Mouse (Mus musculus) megakaryocyte, embryonic 14.5 days (primary cell): Measurements from ENCODE around the gene Tcaf1. TPM values are rescaled to one million over a fixed set of nuclear protein-coding genes. Genes with fewer than 3 reads are reported as not detected.

ENCODE experiments used
- H3K27me3 ChIP-seq: replicated peaks from 2 replicates; pipeline ENCODE3; 2012; ENCODE audit warnings: inconsistent platforms
- H3K36me3 ChIP-seq: replicated peaks from 2 replicates; pipeline ENCODE3; 2012; ENCODE audit warnings: low read length, inconsistent platforms, mixed read lengths
- H3K4me1 ChIP-seq: 2 replicates; pipeline ENCODE4 v1.6.1; 2012; ENCODE audit warnings: inconsistent platforms
- H3K4me3 ChIP-seq: replicated peaks from 2 replicates; pipeline ENCODE3; 2012; ENCODE audit warnings: moderate library complexity, mild to moderate bottlenecking, inconsistent platforms
- H3K9me3 ChIP-seq: 2 replicates; pipeline ENCODE4 v1.6.1; 2012; ENCODE audit warnings: inconsistent platforms
- FLI1 ChIP-seq: IDR thresholded peaks from 2 replicates; pipeline ENCODE4 v1.6.1; 2012; ENCODE audit warnings: low read length, inconsistent platforms, mixed read lengths
- GATA1 ChIP-seq: IDR thresholded peaks from 3 replicates; pipeline ENCODE4 v1.6.1; 2012; ENCODE audit warnings: mixed read lengths, low read length, inconsistent platforms, borderline replicate concordance
- polyA plus RNA-seq: library from polyadenylated mRNA; stranded (reverse); fragments of >175 nt; gene quantifications from 2 replicates; pipeline ENCODE4 v1.2.3, GENCODE M21; 2012; ENCODE audit warnings: low replicate concordance; ENCODE audit not compliant: insufficient read depth

The Tcaf1 gene
- polyA plus RNA-seq, 1 experiment, result not detected

DNA sequence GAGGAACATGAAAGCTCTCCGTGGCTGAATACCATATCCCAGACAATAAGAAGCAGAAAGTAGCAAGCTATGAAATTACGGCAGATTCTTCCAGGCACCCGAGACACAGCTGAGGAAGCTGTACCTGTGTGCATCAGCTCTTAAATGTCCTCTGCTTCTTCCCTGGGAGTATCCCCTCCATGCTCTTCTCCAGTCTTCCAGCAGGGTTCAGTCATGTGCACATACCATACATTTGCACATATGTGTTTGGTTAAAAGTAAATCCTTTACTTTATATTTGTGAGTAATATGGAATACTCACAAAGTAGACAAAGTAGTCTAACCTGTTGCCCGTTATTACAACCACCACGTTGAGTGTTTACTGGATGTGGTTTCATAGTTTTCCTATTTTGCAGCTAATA, 22.0 kb downstream of the Tcaf1 start:
- Histone ChIP-seq H3K36me3 (no peaks in the 10 kb centered on the region), H3K9me3 (no peaks in the 10 kb centered on the region), H3K4me3 (no peak overlapping the region), H3K4me1 (peaks cover 10% of the 10 kb centered on the region), H3K27me3 (peaks cover 14% of the 10 kb centered on the region)
- TF ChIP-seq FLI1, result no peak
- no peak for TF ChIP-seq GATA1

DNA sequence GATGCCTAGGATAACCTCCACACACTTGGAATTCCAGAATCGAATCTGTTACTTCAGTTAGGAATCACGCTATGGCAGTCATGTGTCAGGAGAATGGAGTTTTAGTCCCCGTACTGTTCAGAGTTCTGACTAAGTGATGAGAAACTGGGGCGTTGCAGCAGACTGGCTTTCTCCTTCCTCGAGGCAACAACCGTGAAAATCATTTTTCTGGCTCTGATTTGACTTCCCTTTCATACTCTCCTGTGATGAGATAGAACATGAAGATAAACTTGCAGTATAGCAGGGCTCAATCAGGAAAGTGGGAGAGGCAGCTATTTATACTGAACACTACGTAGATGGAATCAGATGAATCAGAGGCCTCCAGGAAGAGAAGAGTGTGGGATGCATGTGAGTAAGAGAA, 29.8 kb downstream of the Tcaf1 start:
- Histone ChIP-seq H3K4me1 (no peaks in the 10 kb centered on the region), H3K9me3 (peaks cover 13% of the 10 kb centered on the region), H3K36me3 (no peaks in the 10 kb centered on the region), H3K4me3 (no peak overlapping the region), H3K27me3 (no peaks in the 10 kb centered on the region)
- TF ChIP-seq GATA1, result no peak
- TF ChIP-seq FLI1, result no peak

GRCm38 (mm10) chr6:42676011-42676410, 33.9 kb downstream of the Tcaf1 start:
- TF ChIP-seq GATA1 (no peak), FLI1 (no peak)
- Histone ChIP-seq H3K9me3 (peaks cover 17% of the 10 kb centered on the region), H3K27me3 (no peaks in the 10 kb centered on the region), H3K36me3 (no peaks in the 10 kb centered on the region), H3K4me1 (no peaks in the 10 kb centered on the region), H3K4me3 (no peak overlapping the region)

- no peaks in the 10 kb centered on the region for H3K4me1 ChIP-seq
- TF ChIP-seq FLI1, result no peak
- no peak for TF ChIP-seq GATA1
These were observed 38.1 kb downstream of the Tcaf1 start for GRCm38 (mm10) chr6:42671767-42672166.

DNA sequence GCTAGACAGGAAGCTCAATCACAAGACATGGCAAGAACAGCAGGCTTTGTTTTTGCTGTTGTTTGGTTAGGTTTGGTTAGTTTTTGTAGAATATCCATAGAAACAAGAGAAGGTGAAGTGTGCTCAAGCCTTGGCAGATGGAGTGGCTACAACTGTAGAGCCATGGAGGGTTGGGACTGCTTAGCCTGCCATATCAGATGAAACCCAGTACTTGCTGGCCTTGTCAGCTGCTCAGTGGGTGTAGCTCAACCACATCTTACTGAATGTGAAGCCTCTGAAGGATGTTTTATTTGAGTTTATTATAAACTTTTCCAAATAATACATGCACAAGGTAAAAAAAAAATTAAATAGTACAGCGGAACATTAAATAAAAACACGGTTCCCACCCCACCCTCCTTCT, 42.2 kb downstream of the Tcaf1 start:
- H3K4me3 ChIP-seq, result no peak overlapping the region
- H3K4me1 ChIP-seq, result no peaks in the 10 kb centered on the region
- no peaks in the 10 kb centered on the region for H3K27me3 ChIP-seq
- H3K9me3 ChIP-seq, result no peaks in the 10 kb centered on the region
- TF ChIP-seq GATA1 (no peak), FLI1 (no peak)
- no peaks in the 10 kb centered on the region for H3K36me3 ChIP-seq

More at GRCm38 (mm10) chr6:42671767-42672166, 38.1 kb downstream of the Tcaf1 start:
- Histone ChIP-seq H3K4me3 (no peak overlapping the region), H3K36me3 (no peaks in the 10 kb centered on the region), H3K9me3 (peaks cover 9% of the 10 kb centered on the region), H3K27me3 (no peaks in the 10 kb centered on the region)

GRCm38 (mm10) chr6:42661739-42662138, 48.1 kb downstream of the Tcaf1 start:
- Histone ChIP-seq H3K4me1 (no peaks in the 10 kb centered on the region), H3K27me3 (no peaks in the 10 kb centered on the region), H3K36me3 (no peaks in the 10 kb centered on the region), H3K4me3 (no peak overlapping the region), H3K9me3 (no peaks in the 10 kb centered on the region)
- TF ChIP-seq FLI1, result no peak

DNA sequence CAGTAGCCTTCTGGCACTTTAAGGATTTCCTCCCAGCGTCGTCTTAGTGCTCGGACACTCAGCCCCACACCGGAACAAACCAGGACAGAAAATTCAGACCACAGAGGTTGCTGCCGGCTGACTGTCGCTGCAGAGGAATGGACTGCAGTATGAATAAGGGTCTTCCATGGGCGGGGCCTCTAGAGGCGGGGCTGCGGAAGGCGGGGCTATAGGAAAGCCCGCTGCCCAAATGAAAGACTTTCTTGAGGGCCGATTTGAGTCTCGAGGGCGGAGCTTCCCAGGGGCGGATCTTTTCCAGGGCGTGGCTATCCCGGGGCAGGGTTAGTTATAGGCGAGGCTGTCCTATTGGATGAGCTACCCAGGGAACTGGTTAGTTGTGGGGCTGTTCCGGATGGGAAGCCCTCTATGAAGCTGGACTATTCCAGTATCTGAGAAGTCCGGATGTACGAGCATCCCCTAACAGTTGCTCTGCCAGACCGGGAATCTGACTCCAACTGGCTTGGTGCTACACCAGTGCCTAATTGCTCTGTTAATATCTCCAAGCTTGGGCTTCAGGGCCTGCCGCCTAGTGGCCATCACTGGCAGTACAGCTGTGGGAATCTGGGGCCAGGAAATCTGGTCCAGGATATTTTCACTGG, 64.9 kb downstream of the Tcaf1 start, which contains the start of gene Tcaf2:
Gene Tcaf2, minus strand, starts transcription at position 343 of the 638 bp plus-strand sequence.
- H3K4me1 ChIP-seq, result peaks cover 7% of the 10 kb centered on the region
- peak within 1 kb of the TSS; percentile 83 for H3K4me3 ChIP-seq
- no peaks in the 10 kb centered on the region for H3K9me3 ChIP-seq
- peaks cover 1% of the 10 kb centered on the region for H3K27me3 ChIP-seq
- TF ChIP-seq FLI1 (no peak), GATA1 (no peak)
- H3K36me3 ChIP-seq, result no peaks in the 10 kb centered on the region

- no peaks in the 10 kb centered on the region; the same call in 1 of the 2 replicates for H3K9me3 ChIP-seq
- no peaks in the 10 kb centered on the region for H3K27me3 ChIP-seq
- H3K4me3 ChIP-seq, result no peak overlapping the region
- no peak for TF ChIP-seq GATA1
- TF ChIP-seq FLI1, result no peak
- H3K4me1 ChIP-seq, result no peaks in the 10 kb centered on the region
- H3K36me3 ChIP-seq, result no peaks in the 10 kb centered on the region
These were observed 75.5 kb downstream of the Tcaf1 start for GRCm38 (mm10) chr6:42634393-42634792.

DNA sequence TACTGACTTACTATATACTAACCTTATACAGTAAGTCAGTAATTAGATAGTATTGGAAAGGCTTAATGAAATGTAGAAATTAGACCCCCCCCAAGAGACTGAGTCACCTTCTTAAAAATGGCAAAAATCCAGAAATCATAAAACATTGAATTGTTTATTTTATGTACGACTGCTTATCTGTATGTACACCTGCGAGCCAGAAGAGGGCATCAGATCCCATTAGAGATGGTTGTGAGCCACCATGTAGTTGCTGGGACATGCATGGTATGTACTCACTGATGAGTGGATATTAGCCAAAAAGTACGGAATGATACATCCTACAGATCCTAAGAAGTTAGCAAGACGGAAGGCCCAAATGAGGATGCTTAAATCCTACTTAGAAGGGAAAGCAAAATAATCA, 78.5 kb downstream of the Tcaf1 start:
- TF ChIP-seq FLI1 (no peak), GATA1 (no peak)

More for the DNA sequence above, 78.5 kb downstream of the Tcaf1 start:
- H3K36me3 ChIP-seq, result no peaks in the 10 kb centered on the region
- no peaks in the 10 kb centered on the region for H3K27me3 ChIP-seq
- no peak overlapping the region for H3K4me3 ChIP-seq
- no peaks in the 10 kb centered on the region for H3K4me1 ChIP-seq
- no peaks in the 10 kb centered on the region; the same call in 1 of the 2 replicates for H3K9me3 ChIP-seq

Other genes starting within 250 kb of the Tcaf1 start
- not detected in 2 replicates for gene Olfr458, start 244.9 kb downstream of the Tcaf1 start, polyA plus RNA-seq
- not detected in 2 replicates for gene Olfr457, start 233.8 kb downstream of the Tcaf1 start, polyA plus RNA-seq
- not detected in 2 replicates for gene Olfr456, start 222.9 kb downstream of the Tcaf1 start, polyA plus RNA-seq
- not detected in 2 replicates for gene Olfr455, start 162.5 kb downstream of the Tcaf1 start, polyA plus RNA-seq
- not detected in 2 replicates for gene Tcaf3, start 112.4 kb downstream of the Tcaf1 start, polyA plus RNA-seq
- gene Tcaf2, start 64.8 kb downstream of the Tcaf1 start, polyA plus RNA-seq, result not detected in 2 replicates
- gene Olfr453, start 29.3 kb upstream of the Tcaf1 start, polyA plus RNA-seq, result not detected in 2 replicates
- not detected in 2 replicates for gene Olfr38, start 46.3 kb upstream of the Tcaf1 start, polyA plus RNA-seq
- not detected in 2 replicates for gene Olfr452, start 75.0 kb upstream of the Tcaf1 start, polyA plus RNA-seq
- not detected in 2 replicates for gene Olfr450, start 101.9 kb upstream of the Tcaf1 start, polyA plus RNA-seq
- gene Olfr449, start 124.3 kb upstream of the Tcaf1 start, polyA plus RNA-seq, result not detected in 2 replicates
- gene Olfr448, start 180.4 kb upstream of the Tcaf1 start, polyA plus RNA-seq, result 1.00 TPM in 1 of 2 replicates, not detected in the other
- gene Olfr447, start 198.8 kb upstream of the Tcaf1 start, polyA plus RNA-seq, result not detected in 2 replicates
- not detected in 2 replicates for gene Olfr446, start 211.3 kb upstream of the Tcaf1 start, polyA plus RNA-seq
- not detected in 2 replicates for gene Olfr444, start 239.0 kb upstream of the Tcaf1 start, polyA plus RNA-seq